In genomic region chr6:143153160-143153559, GRCm38 (mm10) we compare ENCODE assay signal across 16 mouse cellular contexts. TPM values are rescaled to one million over a fixed set of nuclear protein-coding genes. Genes with fewer than 3 reads are reported as not detected.
DNase-seq lines count a peak whose midpoint lies in the region; ATAC-seq and TF ChIP-seq lines count a peak whose summit lies in the region.
"Had no signal": no experiment of that assay in that cellular context is flagged by ENCODE, and none has a peak within 500 bp of the region (broad histone marks: within the 10 kb centered on the region; RNA-seq: fewer than 3 reads in every experiment).

No protein-coding gene starts in this region.

- TF ChIP-seq CTCF in brain, embryonic 14.5 days (IDR thresholded peaks at IDR 0.05; ENCODE audit: borderline replicate concordance, extremely low read depth, insufficient read depth, insufficient read length) = no peak
- no peak for TF ChIP-seq CTCF in liver, postnatal 0 days (IDR thresholded peaks at IDR 0.05; ENCODE audit: low read depth)
- no peak for TF ChIP-seq CTCF in gastrocnemius, adult 2 months (IDR thresholded peaks at IDR 0.05)

- H3K4me3 ChIP-seq in kidney, embryonic 16.5 days (ENCODE audit: low read length) = no peak overlapping the region
- H3K4me3 ChIP-seq in embryonic facial prominence, embryonic 10.5 days = no peak overlapping the region
- H3K4me3 ChIP-seq in liver, postnatal 0 days (ENCODE audit: low read depth, low read length) = no peak overlapping the region
- no peak overlapping the region for H3K4me3 ChIP-seq in gastrocnemius, adult 2 months
- H3K4me3 ChIP-seq: forebrain, embryonic 12.5 days; heart, embryonic 15.5 days; myocyte; stomach, embryonic 15.5 days had no signal

- H3K9me3 ChIP-seq in kidney, embryonic 16.5 days (ENCODE audit: low read length) = no peaks in the 10 kb centered on the region
- H3K9me3 ChIP-seq in embryonic facial prominence, embryonic 10.5 days = no peaks in the 10 kb centered on the region
- no peaks in the 10 kb centered on the region for H3K9me3 ChIP-seq in liver, postnatal 0 days (ENCODE audit: low read length)
- H3K9me3 ChIP-seq: forebrain, embryonic 12.5 days; heart, embryonic 15.5 days; stomach, embryonic 15.5 days had no signal

- TF ChIP-seq EP300 in liver, postnatal 0 days (IDR thresholded peaks at IDR 0.05; ENCODE audit: low read depth) = no peak

- H3K4me2 ChIP-seq in kidney, embryonic 16.5 days (replicated peaks; ENCODE audit: low read depth, low read length) = no peak overlapping the region
- no peak overlapping the region for H3K4me2 ChIP-seq in liver, postnatal 0 days (ENCODE audit: low read depth, low read length)
- H3K4me2 ChIP-seq: forebrain, embryonic 12.5 days; heart, embryonic 15.5 days had no signal

- 34% methylated on average over 2 of the region's 2 CpGs for WGBS in kidney, embryonic 16.5 days
- 19% methylated on average over 2 of the region's 2 CpGs for WGBS in embryonic facial prominence, embryonic 10.5 days
- 64% methylated on average over 2 of the region's 2 CpGs for WGBS in liver, postnatal 0 days (ENCODE audit: insufficient replicate concordance)

- no peak for ATAC-seq in kidney, embryonic 16.5 days (ENCODE audit: low FRiP score, low TSS enrichment)
- ATAC-seq in liver, postnatal 0 days = no peak

- H3K27ac ChIP-seq in kidney, embryonic 16.5 days (ENCODE audit: low read length) = peak overlapping the region; percentile 94
- no peak overlapping the region; the same call in 1 of the 2 replicates for H3K27ac ChIP-seq in embryonic facial prominence, embryonic 10.5 days (replicated peaks)
- H3K27ac ChIP-seq in liver, postnatal 0 days (ENCODE audit: low read depth) = peak overlapping the region; percentile 89
- H3K27ac ChIP-seq in gastrocnemius, adult 2 months = no peak overlapping the region
- H3K27ac ChIP-seq: forebrain, embryonic 12.5 days; heart, embryonic 15.5 days; liver, embryonic 14.5 days had no signal

- H3K36me3 ChIP-seq in kidney, embryonic 16.5 days (ENCODE audit: insufficient read depth, low read length) = no peaks in the 10 kb centered on the region
- H3K36me3 ChIP-seq in embryonic facial prominence, embryonic 10.5 days (replicated peaks) = no peaks in the 10 kb centered on the region
- no peaks in the 10 kb centered on the region for H3K36me3 ChIP-seq in liver, postnatal 0 days (replicated peaks; ENCODE audit: insufficient read depth, low read length)
- H3K36me3 ChIP-seq: forebrain, embryonic 12.5 days; heart, embryonic 15.5 days; stomach, embryonic 15.5 days had no signal

- peaks cover 60% of the 10 kb centered on the region for H3K4me1 ChIP-seq in kidney, embryonic 16.5 days (ENCODE audit: insufficient read depth, low read length)
- H3K4me1 ChIP-seq in embryonic facial prominence, embryonic 10.5 days = peaks cover 50% of the 10 kb centered on the region
- peaks cover 28% of the 10 kb centered on the region for H3K4me1 ChIP-seq in liver, postnatal 0 days (ENCODE audit: insufficient read depth)

- intact Hi-C loops in gastrocnemius, adult 2 months (cut with DNase I) = no loop called here

- no peak for TF ChIP-seq POLR2A in brain, embryonic 14.5 days (IDR thresholded peaks at IDR 0.05; ENCODE audit: borderline replicate concordance, extremely low read depth, insufficient read depth, insufficient read length, poor library complexity, severe bottlenecking)

- no peaks in the 10 kb centered on the region for H3K27me3 ChIP-seq in kidney, embryonic 16.5 days (ENCODE audit: insufficient read depth, low read length)
- H3K27me3 ChIP-seq in embryonic facial prominence, embryonic 10.5 days (replicated peaks; ENCODE audit: low read depth, poor library complexity, severe bottlenecking) = peaks cover 9% of the 10 kb centered on the region; the same call in 1 of the 2 replicates
- no peaks in the 10 kb centered on the region for H3K27me3 ChIP-seq in liver, postnatal 0 days (ENCODE audit: insufficient read depth, low read length)
- H3K27me3 ChIP-seq: heart, embryonic 15.5 days; stomach, embryonic 15.5 days had no signal

- no peak overlapping the region for H3K9ac ChIP-seq in kidney, embryonic 16.5 days (replicated peaks; ENCODE audit: low read length)
- 0 out of 2 replicates have a peak overlapping the region, but pooled peaks have one; percentile 34 for H3K9ac ChIP-seq in liver, postnatal 0 days (replicated peaks)
- H3K9ac ChIP-seq: forebrain, embryonic 12.5 days; heart, embryonic 15.5 days; liver, embryonic 14.5 days; stomach, embryonic 15.5 days had no signal

- no peak for DNase-seq in kidney, postnatal 25 days
- peak; percentile 31 for DNase-seq in brain, embryonic 14.5 days (ENCODE audit: low read depth)
- peak; percentile 51 for DNase-seq in embryonic facial prominence, embryonic 10.5 days (ENCODE audit: low spot score)
- DNase-seq in liver, postnatal 0 days = no peak
- no peak for DNase-seq in frontal cortex, adult 2 months (ENCODE audit: extremely low spot score in 1 of 2, low spot score in 1 of 2)
- DNase-seq in gastrocnemius, adult 2 months = no peak
- DNase-seq: cerebellum, adult 8-10 months; gastrocnemius, postnatal 36 days; midbrain, embryonic 14.5 days; right cerebral cortex, postnatal 25 days had no signal

RNA-seq across cellular contexts. Expression of gene Etnk1, which starts 13.9 kb away (rescaled TPM):
- polyA plus RNA-seq in kidney, embryonic 16.5 days (2015; fragmentation: Nextera tagmentation; extraction: Ambion mirVana) = 32.2 and 34.0 TPM in 2 replicates
- polyA plus RNA-seq in brain, embryonic 14.5 days (2012; rRNA removed) = 102 and 103 TPM in 2 replicates
- polyA plus RNA-seq in embryonic facial prominence, embryonic 10.5 days (2016; fragmentation: Nextera tagmentation; extraction: Ambion mirVana) = 22.0 and 22.8 TPM in 2 replicates
- polyA plus RNA-seq in liver, postnatal 0 days (2015; fragmentation: Nextera tagmentation; extraction: Ambion mirVana) = 6.5 and 6.9 TPM in 2 replicates
- 174 and 184 TPM in 2 replicates for polyA plus RNA-seq in frontal cortex, adult 2 months (2012; rRNA removed)
- total RNA-seq in gastrocnemius, adult 2 months (2021) = 10 to 100 TPM; 15.1 to 21.7 TPM

RNA-seq across cellular contexts. Expression of gene C2cd5, which starts 53.2 kb away (rescaled TPM):
- 35.3 and 40.3 TPM in 2 replicates for polyA plus RNA-seq in kidney, embryonic 16.5 days (2015; fragmentation: Nextera tagmentation; extraction: Ambion mirVana)
- 77.8 and 93.5 TPM in 2 replicates for polyA plus RNA-seq in brain, embryonic 14.5 days (2012; rRNA removed)
- 31.3 and 34.9 TPM in 2 replicates for polyA plus RNA-seq in embryonic facial prominence, embryonic 10.5 days (2016; fragmentation: Nextera tagmentation; extraction: Ambion mirVana)
- 7.2 and 7.9 TPM in 2 replicates for polyA plus RNA-seq in liver, postnatal 0 days (2015; fragmentation: Nextera tagmentation; extraction: Ambion mirVana)
- 95.3 and 98.9 TPM in 2 replicates for polyA plus RNA-seq in frontal cortex, adult 2 months (2012; rRNA removed)
- 10 to 100 TPM in 1 of 2 experiments, 1 to 10 TPM in 1; 6.9 to 11.9 TPM for total RNA-seq in gastrocnemius, adult 2 months (2021)

Comparison
In these comparisons a context has a peak if more than half of its experiments do, and no peak if none do; other contexts are left out.
1. H3K27ac ChIP-seq: peak in kidney, embryonic 16.5 days (single experiment) and liver, postnatal 0 days (single experiment); none in embryonic facial prominence, embryonic 10.5 days (single experiment) and gastrocnemius, adult 2 months (single experiment).
2. DNase-seq: peak in brain, embryonic 14.5 days (single experiment) and embryonic facial prominence, embryonic 10.5 days (single experiment); none in kidney, postnatal 25 days (0 of 2), liver, postnatal 0 days (single experiment), frontal cortex, adult 2 months (0 of 2) and gastrocnemius, adult 2 months (single experiment).